Comparison of ENCODE assay signal across 7 mouse cellular contexts in genomic region chr11:106779388-106780088, GRCm38 (mm10). TPM values are rescaled to one million over a fixed set of nuclear protein-coding genes. Genes with fewer than 3 reads are reported as not detected.
DNase-seq lines count a peak whose midpoint lies in the region; ATAC-seq lines count a peak whose summit lies in the region.

Polg2 (minus strand) TSS chr11:106779537.

- peak within 1 kb of the TSS; percentile 87 for H3K4me2 ChIP-seq in embryonic facial prominence, embryonic 11.5 days (ENCODE audit: low read depth, low read length)
- peak within 1 kb of the TSS; percentile 78 for H3K4me2 ChIP-seq in limb, embryonic 11.5 days (ENCODE audit: low read depth, severe bottlenecking)
- H3K4me2 ChIP-seq in midbrain, embryonic 14.5 days (ENCODE audit: low read length) = peak within 1 kb of the TSS; percentile 89

- DNase-seq in adrenal gland, postnatal 14 days = peak; percentile 95
- peak; percentile 95 for DNase-seq in embryonic facial prominence, embryonic 11.5 days (ENCODE audit: low spot score)
- DNase-seq in heart, adult 11 months = peak; percentile 99
- DNase-seq in kidney, adult 18-20 months = peak; percentile 94
- DNase-seq in limb, embryonic 11.5 days (ENCODE audit: low spot score) = peak; percentile 93
- DNase-seq in midbrain, embryonic 14.5 days = peak; percentile 97
- DNase-seq in spleen, adult 18-20 months = peak; percentile 86 to 87

- H3K9ac ChIP-seq in embryonic facial prominence, embryonic 11.5 days (replicated peaks; ENCODE audit: low read length) = peak within 1 kb of the TSS; percentile 91
- H3K9ac ChIP-seq in limb, embryonic 11.5 days (ENCODE audit: low read length) = peak within 1 kb of the TSS; percentile 88
- H3K9ac ChIP-seq in midbrain, embryonic 14.5 days (replicated peaks; ENCODE audit: low read length) = peak within 1 kb of the TSS; percentile 77

- H3K27me3 ChIP-seq in embryonic facial prominence, embryonic 11.5 days (ENCODE audit: control insufficient read depth, insufficient read depth, low read length) = no peaks in the 10 kb centered on the region
- H3K27me3 ChIP-seq in limb, embryonic 11.5 days (ENCODE audit: control insufficient read depth, insufficient read depth, low read length) = no peaks in the 10 kb centered on the region
- H3K27me3 ChIP-seq in midbrain, embryonic 14.5 days (ENCODE audit: control insufficient read depth, insufficient read depth, low read length) = no peaks in the 10 kb centered on the region

- peak within 1 kb of the TSS; percentile 76 for H3K4me3 ChIP-seq in embryonic facial prominence, embryonic 11.5 days (ENCODE audit: low read depth, low read length)
- peak within 1 kb of the TSS; percentile 83 for H3K4me3 ChIP-seq in limb, embryonic 11.5 days (ENCODE audit: low read depth, low read length)
- peak within 1 kb of the TSS; percentile 71 for H3K4me3 ChIP-seq in midbrain, embryonic 14.5 days (replicated peaks; ENCODE audit: low read depth, low read length)

- no peaks in the 10 kb centered on the region for H3K4me1 ChIP-seq in embryonic facial prominence, embryonic 11.5 days (ENCODE audit: control insufficient read depth, insufficient read depth, low read length)
- no peaks in the 10 kb centered on the region for H3K4me1 ChIP-seq in limb, embryonic 11.5 days (ENCODE audit: control insufficient read depth, insufficient read depth, low read length)
- no peaks in the 10 kb centered on the region for H3K4me1 ChIP-seq in midbrain, embryonic 14.5 days (ENCODE audit: control insufficient read depth, insufficient read depth, low read length)

- peaks cover 6% of the 10 kb centered on the region; the same call in 1 of the 2 replicates for H3K36me3 ChIP-seq in embryonic facial prominence, embryonic 11.5 days (replicated peaks; ENCODE audit: control insufficient read depth, insufficient read depth, low read depth, low read length)
- peaks cover 25% of the 10 kb centered on the region for H3K36me3 ChIP-seq in limb, embryonic 11.5 days (ENCODE audit: control insufficient read depth, insufficient read depth, low read length)
- peaks cover 62% of the 10 kb centered on the region for H3K36me3 ChIP-seq in midbrain, embryonic 14.5 days (ENCODE audit: control insufficient read depth, insufficient read depth, low read length)

- peak; percentile 97 for ATAC-seq in embryonic facial prominence, embryonic 11.5 days (replicated peaks; ENCODE audit: insufficient number of reproducible peaks, low FRiP score, low TSS enrichment, low read depth)
- peak; percentile 98 for ATAC-seq in limb, embryonic 11.5 days (ENCODE audit: insufficient number of reproducible peaks, low FRiP score, low TSS enrichment, low read depth)
- peak; percentile 97 for ATAC-seq in midbrain, embryonic 14.5 days (ENCODE audit: low FRiP score, low TSS enrichment)

- H3K27ac ChIP-seq in embryonic facial prominence, embryonic 11.5 days (replicated peaks; ENCODE audit: low read depth, low read length) = peak within 1 kb of the TSS; percentile 91
- H3K27ac ChIP-seq in limb, embryonic 11.5 days (replicated peaks; ENCODE audit: low read depth, low read length) = peak within 1 kb of the TSS; percentile 87
- peak within 1 kb of the TSS; percentile 91 for H3K27ac ChIP-seq in midbrain, embryonic 14.5 days (replicated peaks; ENCODE audit: low read depth, low read length)

- H3K9me3 ChIP-seq in embryonic facial prominence, embryonic 11.5 days (replicated peaks; ENCODE audit: control insufficient read depth, low read length) = no peaks in the 10 kb centered on the region
- H3K9me3 ChIP-seq in limb, embryonic 11.5 days (ENCODE audit: control insufficient read depth, low read length) = no peaks in the 10 kb centered on the region
- H3K9me3 ChIP-seq in midbrain, embryonic 14.5 days (ENCODE audit: control insufficient read depth, low read length) = no peaks in the 10 kb centered on the region

- WGBS in embryonic facial prominence, embryonic 11.5 days = 2% methylated on average over 30 of the region's 30 CpGs
- 2% methylated on average over 30 of the region's 30 CpGs for WGBS in limb, embryonic 11.5 days
- WGBS in midbrain, embryonic 14.5 days = 2% methylated on average over 30 of the region's 30 CpGs

RNA-seq across cellular contexts. Expression of gene Polg2, which starts in this region (rescaled TPM):
- total RNA-seq in adrenal gland, postnatal 14 days (2021) = 6.6 and 7.3 TPM in 2 replicates
- 7.3 and 12.7 TPM in 2 replicates for polyA plus RNA-seq in embryonic facial prominence, embryonic 11.5 days (2014; fragmentation: Nextera tagmentation; extraction: Ambion mirVana)
- 11.3 and 11.4 TPM in 2 replicates for polyA plus RNA-seq in limb, embryonic 11.5 days (2014; fragmentation: Nextera tagmentation; extraction: Ambion mirVana)
- 9.4 and 9.5 TPM in 2 replicates for polyA plus RNA-seq in midbrain, embryonic 14.5 days (2014; fragmentation: Nextera tagmentation; extraction: Ambion mirVana)

Comparison
In these comparisons a context has a peak if more than half of its experiments do, and no peak if none do; other contexts are left out.
1. Peak in every context shown above with its lines: DNase-seq, ATAC-seq, H3K4me3 ChIP-seq and H3K27ac ChIP-seq.